Mouse (Mus musculus) liver, postnatal 0 days (tissue): ENCODE data around the gene C2. TPM values are rescaled to one million over a fixed set of nuclear protein-coding genes. Genes with fewer than 3 reads are reported as not detected.

Experiments
- ATAC-seq: fragments of 200-750 bp; cut with Nextera tagmentation; 2 replicates; pipeline ENCODE4 v1.8.0; 2017; ENCODE audit warnings: mild to moderate bottlenecking, moderate library complexity
- DNase-seq: peaks from one replicate; pipeline ENCODE4 v3.0.0-alpha.2; 2016
- H3K27ac ChIP-seq: fragments of 300-500 bp; sonication (generic); 2 replicates; pipeline ENCODE4 v1.5.1; 2014; ENCODE audit warnings: antibody characterized with exemption, moderate library complexity, mild to moderate bottlenecking, low read depth
- H3K27me3 ChIP-seq: fragments of 300-500 bp; sonication (generic); 2 replicates; pipeline ENCODE4 v1.6.1; 2014; ENCODE audit warnings: low read length, control low read depth, mixed read lengths; ENCODE audit not compliant: insufficient read depth
- H3K36me3 ChIP-seq: fragments of 300-500 bp; sonication (generic); replicated peaks from 2 replicates; pipeline ENCODE4 v1.6.1; 2014; ENCODE audit warnings: mild to moderate bottlenecking, control low read depth, low read length, moderate library complexity, mixed read lengths; ENCODE audit not compliant: insufficient read depth
- H3K4me1 ChIP-seq: fragments of 300-500 bp; sonication (generic); 2 replicates; pipeline ENCODE4 v1.6.1; 2014; ENCODE audit warnings: antibody characterized with exemption, mild to moderate bottlenecking, control low read depth; ENCODE audit not compliant: insufficient read depth
- H3K4me2 ChIP-seq: fragments of 300-500 bp; sonication (generic); 2 replicates; pipeline ENCODE4 v1.6.1; 2014; ENCODE audit warnings: low read depth, mild to moderate bottlenecking, low read length, moderate library complexity, mixed read lengths
- H3K4me3 ChIP-seq: fragments of 300-500 bp; sonication (generic); 2 replicates; pipeline ENCODE4 v1.5.1; 2014; ENCODE audit warnings: low read depth, low read length
- H3K9ac ChIP-seq: fragments of 300-500 bp; sonication (generic); replicated peaks from 2 replicates; pipeline ENCODE4 v1.6.1; 2014; ENCODE audit warnings: mild to moderate bottlenecking, moderate library complexity
- H3K9me3 ChIP-seq: fragments of 300-500 bp; sonication (generic); 2 replicates; pipeline ENCODE4 v1.6.1; 2016; ENCODE audit warnings: mild to moderate bottlenecking, control low read depth, low read length, mixed read lengths
- CTCF ChIP-seq: sonication (generic); IDR thresholded peaks from 2 replicates; pipeline ENCODE4 v1.5.1; 2016; ENCODE audit warnings: antibody characterized with exemption, low read depth
- EP300 ChIP-seq: IDR thresholded peaks from 2 replicates; pipeline ENCODE4 v1.6.1; 2016; ENCODE audit warnings: antibody characterized with exemption, low read depth, mild to moderate bottlenecking
- WGBS: fragments of 180-500 bp; shearing (Covaris S2); extraction: QIAGEN DNeasy Blood & Tissue Kit; methylation state at CpG from one replicate; pipeline ENCODE4 v1.1.7; 2014; ENCODE audit not compliant: insufficient replicate concordance; 5-methylcytosine and 5-hydroxymethylcytosine counted together
- polyA plus RNA-seq: library from polyadenylated mRNA; unstranded; fragments of >200 nt; fragmentation: Nextera tagmentation; extraction: Ambion mirVana; gene quantifications from 2 replicates; pipeline ENCODE4 v1.2.1, GENCODE M21; 2015

The C2 gene
- polyA plus RNA-seq, 1 experiment from 2014 or later: 35.7 TPM

GRCm38 (mm10) chr17:34858670-34859069 lies 39.4 kb downstream of the C2 start:
- no peak overlapping the region for H3K4me2 ChIP-seq
- H3K27ac ChIP-seq: 0 out of 2 replicates have a peak overlapping the region, but pooled peaks have one; percentile 29
- H3K4me1 ChIP-seq: peaks cover 19% of the 10 kb centered on the region
- H3K4me3 ChIP-seq: no peak overlapping the region
- no peak for ATAC-seq
- H3K36me3 ChIP-seq: peaks cover 36% of the 10 kb centered on the region
- WGBS: 33% methylated on average over 4 of the region's 4 CpGs
- DNase-seq: peak; percentile 10
- TF ChIP-seq EP300 (no peak), CTCF (no peak)
- no peaks in the 10 kb centered on the region for H3K27me3 ChIP-seq
- H3K9ac ChIP-seq: no peak overlapping the region
- H3K9me3 ChIP-seq: no peaks in the 10 kb centered on the region

- DNase-seq: peak; percentile 63
- Histone ChIP-seq H3K4me3 (no peak overlapping the region), H3K9me3 (no peaks in the 10 kb centered on the region), H3K27ac (no peak overlapping the region), H3K4me1 (peaks cover 17% of the 10 kb centered on the region), H3K36me3 (peaks cover 48% of the 10 kb centered on the region), H3K27me3 (no peaks in the 10 kb centered on the region), H3K9ac (no peak overlapping the region), H3K4me2 (no peak overlapping the region)
- WGBS: 33% methylated on average over 3 of the region's 3 CpGs
- TF ChIP-seq CTCF (peak; percentile 88), EP300 (no peak)
- ATAC-seq: peak; percentile 47; the same call in 1 of the 2 replicates
Measured at GRCm38 (mm10) chr17:34855825-34856224, 42.2 kb downstream of the C2 start.

GRCm38 (mm10) chr17:34854761-34855160 lies 43.3 kb downstream of the C2 start:
- no peak for DNase-seq
- WGBS: 69% methylated on average over 3 of the region's 3 CpGs
- Histone ChIP-seq H3K27me3 (no peaks in the 10 kb centered on the region), H3K36me3 (peaks cover 48% of the 10 kb centered on the region), H3K4me2 (no peak overlapping the region), H3K9ac (no peak overlapping the region), H3K4me3 (no peak overlapping the region), H3K9me3 (no peaks in the 10 kb centered on the region), H3K4me1 (peaks cover 17% of the 10 kb centered on the region), H3K27ac (no peak overlapping the region)
- ATAC-seq: no peak
- TF ChIP-seq EP300: no peak
- no peak for TF ChIP-seq CTCF

- WGBS: 65% methylated on average over 8 of the region's 8 CpGs
- Histone ChIP-seq H3K4me3 (no peak overlapping the region), H3K27me3 (no peaks in the 10 kb centered on the region), H3K36me3 (peaks cover 44% of the 10 kb centered on the region), H3K27ac (no peak overlapping the region), H3K9me3 (no peaks in the 10 kb centered on the region), H3K9ac (no peak overlapping the region), H3K4me1 (peaks cover 17% of the 10 kb centered on the region), H3K4me2 (no peak overlapping the region)
- ATAC-seq (no peak), DNase-seq (no peak)
- no peak for TF ChIP-seq EP300
- TF ChIP-seq CTCF: no peak
Measured at GRCm38 (mm10) chr17:34853511-34853910, 44.6 kb downstream of the C2 start.

- 2% methylated on average over 25 of the region's 25 CpGs for WGBS
- no peak for TF ChIP-seq EP300
- TF ChIP-seq CTCF: no peak
- Histone ChIP-seq H3K9ac (peak overlapping the region; percentile 74), H3K27ac (peak overlapping the region; percentile 67), H3K4me1 (peaks cover 13% of the 10 kb centered on the region), H3K9me3 (no peaks in the 10 kb centered on the region), H3K4me2 (peak overlapping the region; percentile 91), H3K4me3 (peak overlapping the region; percentile 72), H3K27me3 (no peaks in the 10 kb centered on the region), H3K36me3 (peaks cover 46% of the 10 kb centered on the region)
- ATAC-seq (peak; percentile 16), DNase-seq (no peak)
Measured at GRCm38 (mm10) chr17:34850517-34851125, 47.4 kb downstream of the C2 start.

- Histone ChIP-seq H3K4me1 (peaks cover 13% of the 10 kb centered on the region), H3K27me3 (no peaks in the 10 kb centered on the region), H3K36me3 (peaks cover 46% of the 10 kb centered on the region), H3K9ac (peak within 1 kb of the TSS; percentile 74), H3K9me3 (no peaks in the 10 kb centered on the region), H3K4me2 (peak within 1 kb of the TSS; percentile 91), H3K27ac (peak within 1 kb of the TSS; percentile 69), H3K4me3 (peak within 1 kb of the TSS; percentile 72)
- peak; percentile 73; the same call in 1 of the 2 replicates for TF ChIP-seq EP300
- TF ChIP-seq CTCF: 0 out of 2 replicates have a peak, but pooled peaks have one; percentile 9
- peak; percentile 97 for ATAC-seq
- 1% methylated on average over 63 of the region's 65 CpGs for WGBS
- peak; percentile 99 for DNase-seq
Measured at GRCm38 (mm10) chr17:34849722-34850516, 48.1 kb downstream of the C2 start, which contains the start of the genes Skiv2l and Nelfe. Gene Skiv2l (minus strand): TSS chr17:34850210. Gene Nelfe (plus strand): TSS chr17:34850391.
